Mouse (Mus musculus) intestine, postnatal 0 days (tissue): ENCODE measurements around the gene Mapk6. TPM values are rescaled to one million over a fixed set of nuclear protein-coding genes. Genes with fewer than 3 reads are reported as not detected.

ENCODE experiments used
- ATAC-seq: fragments of 200-750 bp; cut with Nextera tagmentation; 2 replicates; pipeline ENCODE4 v1.8.0; 2017; ENCODE audit warnings: mild to moderate bottlenecking, moderate TSS enrichment, moderate library complexity
- H3K27ac ChIP-seq: fragments of 300-500 bp; sonication (generic); 2 replicates; pipeline ENCODE4 v1.5.1; 2014; ENCODE audit warnings: mild to moderate bottlenecking, low read depth, low read length, moderate library complexity
- H3K27me3 ChIP-seq: fragments of 300-500 bp; sonication (generic); replicated peaks from 2 replicates; pipeline ENCODE4 v1.6.1; 2014; ENCODE audit warnings: low read length, mixed read lengths; ENCODE audit not compliant: control insufficient read depth, insufficient read depth
- H3K36me3 ChIP-seq: fragments of 300-500 bp; sonication (generic); 2 replicates; pipeline ENCODE4 v1.6.1; 2014; ENCODE audit warnings: mild to moderate bottlenecking, moderate library complexity; ENCODE audit not compliant: control insufficient read depth, insufficient read depth
- H3K4me1 ChIP-seq: fragments of 300-500 bp; sonication (generic); replicated peaks from 2 replicates; pipeline ENCODE4 v1.6.1; 2014; ENCODE audit warnings: antibody characterized with exemption, low read length, mixed read lengths; ENCODE audit not compliant: control insufficient read depth, insufficient read depth
- H3K4me2 ChIP-seq: fragments of 300-500 bp; sonication (generic); replicated peaks from 2 replicates; pipeline ENCODE4 v1.6.1; 2014; ENCODE audit warnings: low read depth, mild to moderate bottlenecking, moderate library complexity
- H3K4me3 ChIP-seq: fragments of 300-500 bp; sonication (generic); 2 replicates; pipeline ENCODE4 v1.5.1; 2014; ENCODE audit warnings: low read depth, low read length
- H3K9ac ChIP-seq: fragments of 300-500 bp; sonication (generic); 2 replicates; pipeline ENCODE4 v1.6.1; 2014; ENCODE audit warnings: mild to moderate bottlenecking, low read depth, low read length
- H3K9me3 ChIP-seq: fragments of 300-500 bp; sonication (generic); 2 replicates; pipeline ENCODE4 v1.6.1; 2016; ENCODE audit warnings: mixed run types; ENCODE audit not compliant: control insufficient read depth
- CTCF ChIP-seq: sonication (generic); IDR thresholded peaks from 2 replicates; pipeline ENCODE4 v1.5.1; 2016; ENCODE audit warnings: low read depth, mild to moderate bottlenecking, control low read depth, antibody characterized with exemption, moderate library complexity
- WGBS: fragments of 180-500 bp; shearing (Covaris S2); extraction: QIAGEN DNeasy Blood & Tissue Kit; methylation state at CpG from one replicate; pipeline ENCODE4 v1.1.7; 2014; 5-methylcytosine and 5-hydroxymethylcytosine counted together
- polyA plus RNA-seq: library from polyadenylated mRNA; unstranded; fragments of >200 nt; fragmentation: Nextera tagmentation; extraction: Ambion mirVana; gene quantifications from 2 replicates; pipeline ENCODE4 v1.2.1, GENCODE M21; 2015

The Mapk6 gene
- polyA plus RNA-seq, 1 experiment from 2014 or later, result 36.6 TPM

GRCm38 (mm10) chr9:75403520-75403919 lies 6.3 kb downstream of the Mapk6 start:
- Histone ChIP-seq H3K9me3 (no peaks in the 10 kb centered on the region), H3K4me1 (peaks cover 15% of the 10 kb centered on the region; the same call in 1 of the 2 replicates), H3K4me3 (no peak overlapping the region), H3K9ac (no peak overlapping the region), H3K27me3 (no peaks in the 10 kb centered on the region), H3K36me3 (0 out of 2 replicates have a peak, but pooled peaks cover 4% of the 10 kb centered on the region), H3K27ac (no peak overlapping the region), H3K4me2 (no peak overlapping the region)
- no peak for TF ChIP-seq CTCF
- 26% methylated on average over 3 of the region's 3 CpGs for WGBS
- peak; percentile 45; the same call in 1 of the 2 replicates for ATAC-seq

- peaks cover 19% of the 10 kb centered on the region; the same call in 1 of the 2 replicates for H3K36me3 ChIP-seq
- no peak overlapping the region for H3K4me3 ChIP-seq
- WGBS, result 58% methylated on average over 20 of the region's 20 CpGs
- no peak overlapping the region for H3K4me2 ChIP-seq
- ATAC-seq, result no peak
- H3K27me3 ChIP-seq, result no peaks in the 10 kb centered on the region
- no peak overlapping the region for H3K9ac ChIP-seq
- no peaks in the 10 kb centered on the region for H3K9me3 ChIP-seq
- no peak for TF ChIP-seq CTCF
- peaks cover 15% of the 10 kb centered on the region; the same call in 1 of the 2 replicates for H3K4me1 ChIP-seq
- H3K27ac ChIP-seq, result peak overlapping the region; percentile 35; the same call in 1 of the 2 replicates
Observed at GRCm38 (mm10) chr9:75401593-75402504, 8.0 kb downstream of the Mapk6 start.

DNA sequence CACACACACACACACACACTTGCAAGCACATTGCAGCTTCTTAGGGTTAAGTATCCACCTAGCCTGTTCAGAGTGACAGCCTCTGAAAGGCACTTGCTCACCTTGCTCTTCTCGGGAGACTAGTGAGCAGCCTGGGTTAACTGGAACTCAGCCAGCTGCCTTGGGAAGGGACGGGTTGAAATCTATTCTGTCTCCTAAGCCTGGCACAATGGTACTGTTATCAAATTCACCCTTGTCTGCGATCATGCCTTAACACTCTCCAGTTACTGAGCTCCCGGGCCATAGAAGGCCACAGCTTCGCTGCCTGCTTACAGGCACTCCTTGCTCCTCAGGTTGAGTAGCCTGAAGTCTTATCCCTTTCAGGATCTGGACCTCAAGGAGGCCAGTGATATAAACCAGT lies 9.2 kb downstream of the Mapk6 start:
- Histone ChIP-seq H3K9ac (no peak overlapping the region), H3K36me3 (peaks cover 28% of the 10 kb centered on the region), H3K27ac (no peak overlapping the region), H3K27me3 (no peaks in the 10 kb centered on the region), H3K9me3 (no peaks in the 10 kb centered on the region), H3K4me3 (no peak overlapping the region), H3K4me1 (peaks cover 12% of the 10 kb centered on the region; the same call in 1 of the 2 replicates), H3K4me2 (no peak overlapping the region)
- no peak for TF ChIP-seq CTCF
- ATAC-seq, result no peak
- WGBS, result 52% methylated on average over 5 of the region's 5 CpGs

- H3K4me1 ChIP-seq, result 0 out of 2 replicates have a peak, but pooled peaks cover 7% of the 10 kb centered on the region
- H3K9me3 ChIP-seq, result no peaks in the 10 kb centered on the region
- no peak overlapping the region for H3K9ac ChIP-seq
- peak; percentile 40 for TF ChIP-seq CTCF
- H3K36me3 ChIP-seq, result peaks cover 39% of the 10 kb centered on the region
- H3K27me3 ChIP-seq, result no peaks in the 10 kb centered on the region
- no peak for ATAC-seq
- H3K27ac ChIP-seq, result no peak overlapping the region
- WGBS, result 92% methylated on average over 4 of the region's 4 CpGs
- H3K4me2 ChIP-seq, result no peak overlapping the region
- H3K4me3 ChIP-seq, result no peak overlapping the region
Observed at GRCm38 (mm10) chr9:75399069-75399468, 10.7 kb downstream of the Mapk6 start.

DNA sequence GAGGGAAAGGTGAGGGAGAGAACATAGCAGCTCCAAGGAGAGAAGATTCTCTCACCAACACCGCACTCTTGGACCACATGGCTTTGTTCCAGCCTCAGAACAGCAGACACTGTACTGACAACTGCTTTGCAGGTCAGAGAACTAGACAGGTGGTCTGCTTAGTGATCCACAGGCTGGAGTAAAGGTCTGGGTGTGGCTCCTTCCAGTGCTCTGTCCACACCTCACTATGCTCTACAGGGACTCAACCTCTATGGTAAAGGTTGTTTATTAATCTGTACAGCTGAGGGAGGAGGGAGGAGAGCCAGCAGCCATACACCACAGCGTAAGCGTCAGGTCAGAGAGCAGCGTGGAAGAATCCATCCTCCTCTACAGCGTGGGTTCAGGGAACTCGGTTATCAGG lies 13.8 kb downstream of the Mapk6 start:
- Histone ChIP-seq H3K27me3 (no peaks in the 10 kb centered on the region), H3K27ac (no peak overlapping the region; the same call in 1 of the 2 replicates), H3K9me3 (no peaks in the 10 kb centered on the region), H3K4me3 (no peak overlapping the region), H3K4me1 (no peaks in the 10 kb centered on the region), H3K9ac (no peak overlapping the region), H3K36me3 (peaks cover 67% of the 10 kb centered on the region), H3K4me2 (no peak overlapping the region)
- no peak for TF ChIP-seq CTCF
- WGBS, result 61% methylated on average over 6 of the region's 6 CpGs
- peak; percentile 81 for ATAC-seq

DNA sequence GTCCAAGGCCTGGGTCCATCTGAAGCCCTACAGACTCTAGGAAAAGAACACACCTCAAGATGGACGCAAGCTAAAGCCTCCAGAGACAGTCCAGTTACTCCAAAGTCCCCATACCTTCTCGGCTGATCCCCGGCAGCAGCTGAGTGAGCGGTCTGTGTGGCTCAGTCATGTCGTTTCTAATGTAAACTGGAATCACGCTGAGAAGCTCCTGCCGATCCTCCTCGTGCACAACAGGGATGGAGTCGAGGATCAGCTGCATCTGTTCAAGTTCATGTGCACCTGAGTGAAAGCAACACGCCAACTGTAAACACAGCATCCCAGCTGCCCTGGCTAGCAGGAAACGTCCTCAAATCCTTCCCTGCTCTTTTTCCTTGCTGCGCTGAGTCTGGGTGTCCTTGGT lies 16.6 kb downstream of the Mapk6 start:
- no peak for ATAC-seq
- Histone ChIP-seq H3K27me3 (no peaks in the 10 kb centered on the region), H3K4me1 (no peaks in the 10 kb centered on the region), H3K4me3 (no peak overlapping the region), H3K36me3 (peaks cover 84% of the 10 kb centered on the region), H3K9me3 (no peaks in the 10 kb centered on the region), H3K9ac (no peak overlapping the region), H3K4me2 (no peak overlapping the region), H3K27ac (no peak overlapping the region; the same call in 1 of the 2 replicates)
- WGBS, result 75% methylated on average over 12 of the region's 12 CpGs
- TF ChIP-seq CTCF, result no peak
